Mouse (Mus musculus): ENCODE results near the gene Klhdc3.

Gene Klhdc3

GRCm38 (mm10) chr17:46701489-46701888 is 20.8 kb upstream of the Klhdc3 start:
- no peak for DNase-seq

- no peak for DNase-seq
Observed at GRCm38 (mm10) chr17:46699912-46700311, 19.2 kb upstream of the Klhdc3 start.

- DNase-seq, result no peak
Observed at GRCm38 (mm10) chr17:46699245-46699644, 18.5 kb upstream of the Klhdc3 start.

- DNase-seq, result no peak
Observed at GRCm38 (mm10) chr17:46698515-46698914, 17.8 kb upstream of the Klhdc3 start.

- DNase-seq, result no peak
Observed at GRCm38 (mm10) chr17:46694517-46695063, 13.9 kb upstream of the Klhdc3 start.

- no peak for DNase-seq
Observed at GRCm38 (mm10) chr17:46691390-46691789, 10.7 kb upstream of the Klhdc3 start.

GRCm38 (mm10) chr17:46690665-46691064 is 10.0 kb upstream of the Klhdc3 start:
- no peak for DNase-seq

GRCm38 (mm10) chr17:46685913-46686312 is 5.2 kb upstream of the Klhdc3 start:
- DNase-seq, result no peak

GRCm38 (mm10) chr17:46682654-46683389 is 2.1 kb upstream of the Klhdc3 start:
- DNase-seq, result no peak

- DNase-seq, result no peak
Observed at GRCm38 (mm10) chr17:46681466-46682118, 878 bp upstream of the Klhdc3 start.

- DNase-seq, result peak; percentile 29
Observed at GRCm38 (mm10) chr17:46679843-46680759, 613 bp downstream of the Klhdc3 start.

GRCm38 (mm10) chr17:46678911-46679310 is 1.8 kb downstream of the Klhdc3 start:
- no peak for DNase-seq

- no peak for DNase-seq
Observed at GRCm38 (mm10) chr17:46678416-46678815, 2.3 kb downstream of the Klhdc3 start, which contains the start of gene Mea1. Gene Mea1 (plus strand): TSS chr17:46678793.

GRCm38 (mm10) chr17:46674530-46675283 is 6.0 kb downstream of the Klhdc3 start:
- no peak for DNase-seq

- peak; percentile 92 for DNase-seq
Observed at GRCm38 (mm10) chr17:46673850-46674529, 6.7 kb downstream of the Klhdc3 start, which contains the start of gene Rrp36. Gene Rrp36 (minus strand): TSS chr17:46674352.

GRCm38 (mm10) chr17:46669911-46670310 is 10.8 kb downstream of the Klhdc3 start:
- DNase-seq, result no peak

- DNase-seq, result no peak
Observed at GRCm38 (mm10) chr17:46667712-46668111, 13.0 kb downstream of the Klhdc3 start.

GRCm38 (mm10) chr17:46662730-46663129 is 18.0 kb downstream of the Klhdc3 start:
- no peak for DNase-seq

- no peak for DNase-seq
Observed at GRCm38 (mm10) chr17:46661981-46662380, 18.7 kb downstream of the Klhdc3 start.

- no peak for DNase-seq
Observed at GRCm38 (mm10) chr17:46661351-46661750, 19.4 kb downstream of the Klhdc3 start.

GRCm38 (mm10) chr17:46656054-46656453 is 24.7 kb downstream of the Klhdc3 start:
- no peak for DNase-seq

All from right cerebral cortex, adult 18-20 months (tissue).